Comparison of ENCODE assay signal across 17 mouse cellular contexts in genomic region chr7:54138988-54139387, GRCm38 (mm10).
"Had no signal": no experiment of that assay in that cellular context is flagged by ENCODE, and none has a peak within 500 bp of the region (broad histone marks: within the 10 kb centered on the region; RNA-seq: fewer than 3 reads in every experiment).

No protein-coding gene starts in this region.

- ATAC-seq: lung, postnatal 0 days; midbrain, embryonic 13.5 days; midbrain, embryonic 15.5 days had no signal

- DNase-seq: lung, adult 2 months; lung, postnatal 14 days; lung, postnatal 36 days; right cerebral cortex, postnatal 14 days; thymus, adult 2 months; thymus, postnatal 25 days; thymus, postnatal 4 days had no signal

- H3K9ac ChIP-seq: lung, embryonic 15.5 days; midbrain, embryonic 13.5 days; midbrain, embryonic 15.5 days; neural tube, embryonic 12.5 days; stomach, embryonic 15.5 days had no signal

- H3K36me3 ChIP-seq: lung, embryonic 15.5 days; midbrain, embryonic 13.5 days; midbrain, embryonic 15.5 days; neural tube, embryonic 12.5 days; stomach, embryonic 15.5 days had no signal

- H3K27me3 ChIP-seq: lung, embryonic 15.5 days; megakaryocyte, embryonic 14.5 days; midbrain, embryonic 13.5 days; midbrain, embryonic 15.5 days; neural tube, embryonic 12.5 days; stomach, embryonic 15.5 days had no signal

- H3K4me1 ChIP-seq: lung, embryonic 15.5 days; megakaryocyte, embryonic 14.5 days; midbrain, embryonic 13.5 days; midbrain, embryonic 15.5 days; neural tube, embryonic 12.5 days; stomach, embryonic 15.5 days had no signal

- H3K9me3 ChIP-seq: lung, embryonic 15.5 days; megakaryocyte, embryonic 14.5 days; midbrain, embryonic 13.5 days; midbrain, embryonic 15.5 days; neural tube, embryonic 12.5 days; stomach, embryonic 15.5 days had no signal

- H3K4me2 ChIP-seq: lung, embryonic 15.5 days; midbrain, embryonic 11.5 days; midbrain, embryonic 13.5 days; midbrain, embryonic 15.5 days; neural tube, embryonic 12.5 days; stomach, embryonic 15.5 days had no signal

- H3K27ac ChIP-seq: lung, embryonic 15.5 days; macrophage; midbrain, embryonic 13.5 days; midbrain, embryonic 15.5 days; neural tube, embryonic 12.5 days; stomach, embryonic 15.5 days; stomach, postnatal 0 days had no signal

- H3K4me3 ChIP-seq: lung, embryonic 15.5 days; megakaryocyte, embryonic 14.5 days; midbrain, embryonic 13.5 days; midbrain, embryonic 15.5 days; neural tube, embryonic 12.5 days; stomach, embryonic 15.5 days had no signal
